Mouse (Mus musculus): Measurements from ENCODE around the gene Zcchc7. TPM values are rescaled to one million over a fixed set of nuclear protein-coding genes. Genes with fewer than 3 reads are reported as not detected.

The Zcchc7 gene
- polyA plus RNA-seq, 1 experiment from 2014 or later: 44.4 TPM

DNA sequence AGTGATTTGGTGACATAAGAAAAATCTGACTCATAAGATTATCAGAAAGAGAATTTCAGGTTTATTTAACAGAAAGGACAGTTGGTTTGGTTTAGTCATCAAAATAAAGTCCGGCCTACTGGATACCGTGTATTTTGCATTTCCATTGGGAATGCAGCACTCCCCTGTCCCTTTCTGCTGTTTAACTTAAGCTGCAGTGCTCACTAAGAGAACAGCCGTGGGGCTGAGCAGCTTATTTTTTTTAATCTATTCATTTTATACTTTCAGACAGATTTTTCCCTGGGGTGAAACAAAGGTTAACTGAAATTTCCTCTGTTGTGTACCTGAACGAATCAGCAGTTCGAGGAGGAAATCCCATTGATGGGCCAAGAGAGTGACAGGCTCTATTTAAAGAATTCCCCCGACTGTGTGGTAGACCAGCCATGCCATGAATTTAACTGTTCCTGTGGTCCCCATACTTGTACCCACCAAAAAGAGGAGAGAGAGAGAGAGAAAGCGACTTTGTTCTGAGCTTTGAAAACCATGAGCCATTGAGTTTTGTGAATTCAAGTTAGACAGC lies 124.5 kb downstream of the Zcchc7 start:
- Histone ChIP-seq H3K27me3 (replicated peaks; ENCODE audit: control insufficient read depth, insufficient read depth, low read length) (no peaks in the 10 kb centered on the region), H3K4me3 (replicated peaks; ENCODE audit: low read length) (no peak overlapping the region), H3K4me2 (ENCODE audit: low read length) (no peak overlapping the region), H3K36me3 (ENCODE audit: control insufficient read depth, insufficient read depth) (no peaks in the 10 kb centered on the region), H3K4me1 (replicated peaks; ENCODE audit: control insufficient read depth, insufficient read depth, low read length) (no peaks in the 10 kb centered on the region; the same call in 1 of the 2 replicates), H3K9ac (replicated peaks; ENCODE audit: low read depth, low read length) (no peak overlapping the region), H3K27ac (ENCODE audit: low read length) (peak overlapping the region; percentile 13; the same call in 1 of the 2 replicates), H3K9me3 (ENCODE audit: control insufficient read depth, low read length) (no peaks in the 10 kb centered on the region)
- WGBS: 9% methylated on average over 7 of the region's 7 CpGs
- no peak for ATAC-seq

DNA sequence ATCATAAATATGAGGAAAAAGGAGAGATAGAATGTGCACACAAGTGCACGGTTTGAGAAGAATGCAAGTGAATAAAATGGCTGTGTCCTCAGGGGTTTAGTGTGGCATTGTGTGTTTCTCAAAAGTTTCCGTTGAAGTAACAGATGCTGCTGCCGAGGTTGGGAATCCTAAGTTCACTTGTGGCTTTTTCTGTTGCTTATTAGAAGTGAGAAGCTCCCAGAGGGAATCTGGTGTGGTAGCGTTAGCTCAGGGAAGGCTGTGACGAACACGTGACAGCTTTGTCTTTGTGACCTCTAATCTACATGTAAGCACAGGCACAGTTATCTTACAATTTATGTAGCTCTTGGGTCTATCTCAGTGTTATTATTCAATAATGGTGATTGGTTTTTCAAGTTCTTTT lies 130.5 kb downstream of the Zcchc7 start:
- 71% methylated on average over 6 of the region's 6 CpGs for whole genome bisulfite sequencing
- no peak overlapping the region for H3K4me2 ChIP-seq (ENCODE audit: low read length)
- H3K4me1 ChIP-seq (replicated peaks; ENCODE audit: control insufficient read depth, insufficient read depth, low read length): no peaks in the 10 kb centered on the region
- H3K27me3 ChIP-seq (replicated peaks; ENCODE audit: control insufficient read depth, insufficient read depth, low read length): no peaks in the 10 kb centered on the region
- no peaks in the 10 kb centered on the region for H3K9me3 ChIP-seq (ENCODE audit: control insufficient read depth, low read length)
- H3K36me3 ChIP-seq (ENCODE audit: control insufficient read depth, insufficient read depth): no peaks in the 10 kb centered on the region
- no peak overlapping the region for H3K4me3 ChIP-seq (replicated peaks; ENCODE audit: low read length)
- no peak for ATAC-seq
- H3K9ac ChIP-seq (replicated peaks; ENCODE audit: low read depth, low read length): no peak overlapping the region
- no peak overlapping the region for H3K27ac ChIP-seq (ENCODE audit: low read length)

DNA sequence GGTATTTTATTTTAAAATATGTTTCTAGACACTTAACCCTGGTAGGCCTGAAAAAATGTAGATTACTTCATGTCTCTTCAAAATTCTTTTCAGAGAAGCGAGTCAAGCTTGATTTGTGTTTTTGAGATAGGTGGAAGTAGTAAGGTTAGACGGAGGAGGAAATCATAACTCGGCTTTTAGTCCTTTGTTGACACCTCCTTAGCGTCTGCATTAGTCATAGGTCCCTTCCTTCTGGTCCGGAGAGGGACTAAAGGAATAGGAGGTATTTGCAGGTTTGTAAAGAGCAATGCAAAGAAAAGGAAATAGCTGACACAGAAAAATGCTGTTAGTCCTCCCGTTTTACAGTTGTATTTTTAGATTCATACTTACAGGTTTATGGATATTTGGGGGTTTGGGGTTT lies 135.7 kb downstream of the Zcchc7 start:
- H3K9me3 ChIP-seq (ENCODE audit: control insufficient read depth, low read length): no peaks in the 10 kb centered on the region
- no peaks in the 10 kb centered on the region for H3K27me3 ChIP-seq (replicated peaks; ENCODE audit: control insufficient read depth, insufficient read depth, low read length)
- H3K4me3 ChIP-seq (replicated peaks; ENCODE audit: low read length): no peak overlapping the region
- no peak overlapping the region for H3K27ac ChIP-seq (ENCODE audit: low read length)
- no peak overlapping the region for H3K4me2 ChIP-seq (ENCODE audit: low read length)
- H3K4me1 ChIP-seq (replicated peaks; ENCODE audit: control insufficient read depth, insufficient read depth, low read length): no peaks in the 10 kb centered on the region
- no peak overlapping the region for H3K9ac ChIP-seq (replicated peaks; ENCODE audit: low read depth, low read length)
- ATAC-seq: no peak
- WGBS: 88% methylated on average over 6 of the region's 6 CpGs
- no peaks in the 10 kb centered on the region for H3K36me3 ChIP-seq (ENCODE audit: control insufficient read depth, insufficient read depth)

DNA sequence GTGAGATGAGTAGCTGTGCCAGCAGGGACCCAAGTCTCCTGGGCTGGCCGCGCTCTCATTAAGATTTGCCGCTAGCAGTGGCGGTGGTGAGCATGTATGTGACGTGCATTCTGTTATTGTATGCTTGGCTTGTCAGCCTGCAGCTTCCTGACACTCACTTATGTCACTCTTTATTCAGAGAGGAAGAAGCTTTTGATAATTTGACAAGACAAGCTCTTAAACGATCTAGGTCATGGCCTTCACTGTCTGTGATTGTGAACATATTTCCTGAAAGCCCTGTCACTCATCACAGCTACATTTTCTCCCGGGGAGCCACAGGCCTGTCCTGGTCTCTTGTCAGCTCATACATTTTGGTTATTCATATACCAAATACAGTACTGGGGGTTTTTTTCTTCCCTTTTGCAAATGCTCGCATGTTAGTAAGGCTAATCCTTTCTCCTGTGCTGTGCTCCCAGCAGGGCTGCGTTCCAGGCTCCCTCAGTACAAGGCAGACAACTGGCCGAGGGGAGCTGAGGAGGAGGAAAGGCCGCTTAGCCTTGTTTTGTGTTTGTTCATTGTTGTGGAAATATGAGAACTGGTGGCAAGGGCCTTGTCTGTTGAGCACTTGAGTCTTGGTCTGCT lies 150.1 kb downstream of the Zcchc7 start:
- H3K27me3 ChIP-seq (replicated peaks; ENCODE audit: control insufficient read depth, insufficient read depth, low read length): no peaks in the 10 kb centered on the region
- 2% methylated on average over 11 of the region's 11 CpGs for WGBS
- peak overlapping the region; percentile 76 for H3K27ac ChIP-seq (ENCODE audit: low read length)
- no peak overlapping the region for H3K4me3 ChIP-seq (replicated peaks; ENCODE audit: low read length)
- H3K36me3 ChIP-seq (ENCODE audit: control insufficient read depth, insufficient read depth): no peaks in the 10 kb centered on the region
- ATAC-seq: peak; percentile 92
- H3K9me3 ChIP-seq (ENCODE audit: control insufficient read depth, low read length): no peaks in the 10 kb centered on the region
- H3K9ac ChIP-seq (replicated peaks; ENCODE audit: low read depth, low read length): 0 out of 2 replicates have a peak overlapping the region, but pooled peaks have one; percentile 7
- peak overlapping the region; percentile 32 for H3K4me2 ChIP-seq (ENCODE audit: low read length)
- peaks cover 12% of the 10 kb centered on the region for H3K4me1 ChIP-seq (replicated peaks; ENCODE audit: control insufficient read depth, insufficient read depth, low read length)

DNA sequence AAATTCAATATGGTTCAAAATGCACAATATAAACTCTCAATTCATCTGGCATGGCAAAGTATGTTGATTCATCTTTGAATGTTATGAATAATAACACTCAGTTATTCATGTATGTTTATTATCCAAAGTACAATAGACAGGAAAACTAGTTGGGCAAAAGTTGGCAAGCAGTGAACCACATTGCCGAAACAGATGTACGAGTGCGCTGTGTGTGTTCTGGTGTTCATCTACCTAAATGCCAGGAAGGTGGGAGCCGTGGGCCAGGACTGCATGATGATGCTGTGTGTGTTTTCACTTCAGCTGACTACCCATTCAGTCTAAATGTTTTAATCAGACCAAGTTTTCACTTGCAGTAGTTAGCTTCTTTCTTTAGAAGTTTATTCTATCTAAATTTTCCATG lies 150.7 kb downstream of the Zcchc7 start:
- Histone ChIP-seq H3K9me3 (ENCODE audit: control insufficient read depth, low read length) (no peaks in the 10 kb centered on the region), H3K9ac (replicated peaks; ENCODE audit: low read depth, low read length) (no peak overlapping the region), H3K27me3 (replicated peaks; ENCODE audit: control insufficient read depth, insufficient read depth, low read length) (no peaks in the 10 kb centered on the region), H3K4me1 (replicated peaks; ENCODE audit: control insufficient read depth, insufficient read depth, low read length) (peaks cover 12% of the 10 kb centered on the region), H3K4me2 (ENCODE audit: low read length) (no peak overlapping the region), H3K4me3 (replicated peaks; ENCODE audit: low read length) (no peak overlapping the region), H3K36me3 (ENCODE audit: control insufficient read depth, insufficient read depth) (no peaks in the 10 kb centered on the region), H3K27ac (ENCODE audit: low read length) (no peak overlapping the region)
- ATAC-seq: no peak
- WGBS: 16% methylated on average over 4 of the region's 4 CpGs

DNA sequence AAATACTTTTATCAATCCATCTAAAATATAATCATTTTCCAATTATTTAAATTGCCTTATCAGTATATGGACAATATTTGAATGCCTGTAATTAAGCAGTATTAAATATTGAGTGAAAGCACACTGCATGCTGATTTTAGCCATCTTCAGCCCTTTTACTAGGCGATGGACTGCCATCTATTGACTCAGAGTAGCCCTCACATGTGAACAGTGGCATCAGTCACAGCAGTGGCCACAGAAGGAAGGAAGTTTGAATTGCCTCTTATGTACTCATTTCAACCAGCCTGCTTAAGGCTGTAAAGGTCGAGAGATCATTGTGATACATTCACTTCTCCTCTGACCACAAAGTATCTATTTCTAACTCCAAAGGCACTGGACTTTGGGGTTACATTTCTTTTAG lies 154.4 kb downstream of the Zcchc7 start:
- Histone ChIP-seq H3K4me2 (ENCODE audit: low read length) (no peak overlapping the region), H3K27me3 (replicated peaks; ENCODE audit: control insufficient read depth, insufficient read depth, low read length) (no peaks in the 10 kb centered on the region)
- 45% methylated on average over 2 of the region's 2 CpGs for WGBS

DNA sequence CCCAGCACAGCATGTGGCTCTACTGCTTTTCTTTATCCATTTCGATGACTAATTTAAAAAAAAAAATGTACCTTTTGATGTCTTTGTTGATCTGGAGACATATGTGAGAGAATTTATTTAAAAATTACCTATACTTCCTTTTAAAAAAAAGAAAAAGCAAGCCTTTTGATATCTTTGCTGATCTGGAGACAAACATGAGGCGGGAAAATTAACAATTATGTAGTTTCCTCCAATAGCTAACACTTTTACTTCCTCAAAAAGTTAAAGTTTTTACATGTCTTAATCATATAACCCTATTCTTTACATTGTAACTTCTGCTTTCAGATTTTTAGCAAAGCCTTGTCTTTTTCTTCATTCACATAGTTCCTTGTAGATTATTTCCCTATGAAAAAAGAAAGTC lies 155.2 kb downstream of the Zcchc7 start:
- no peaks in the 10 kb centered on the region for H3K27me3 ChIP-seq (replicated peaks; ENCODE audit: control insufficient read depth, insufficient read depth, low read length)
- H3K27ac ChIP-seq (ENCODE audit: low read length): no peak overlapping the region
- H3K9me3 ChIP-seq (ENCODE audit: control insufficient read depth, low read length): no peaks in the 10 kb centered on the region
- H3K4me3 ChIP-seq (replicated peaks; ENCODE audit: low read length): no peak overlapping the region
- ATAC-seq: no peak
- H3K9ac ChIP-seq (replicated peaks; ENCODE audit: low read depth, low read length): no peak overlapping the region
- 61% methylated on average over 2 of the region's 2 CpGs for WGBS
- no peaks in the 10 kb centered on the region for H3K36me3 ChIP-seq (ENCODE audit: control insufficient read depth, insufficient read depth)
- H3K4me2 ChIP-seq (ENCODE audit: low read length): no peak overlapping the region
- H3K4me1 ChIP-seq (replicated peaks; ENCODE audit: control insufficient read depth, insufficient read depth, low read length): peaks cover 5% of the 10 kb centered on the region

More for the DNA sequence above, 154.4 kb downstream of the Zcchc7 start:
- Histone ChIP-seq H3K36me3 (ENCODE audit: control insufficient read depth, insufficient read depth) (no peaks in the 10 kb centered on the region), H3K27ac (ENCODE audit: low read length) (no peak overlapping the region), H3K4me1 (replicated peaks; ENCODE audit: control insufficient read depth, insufficient read depth, low read length) (peaks cover 11% of the 10 kb centered on the region), H3K4me3 (replicated peaks; ENCODE audit: low read length) (no peak overlapping the region), H3K9me3 (ENCODE audit: control insufficient read depth, low read length) (no peaks in the 10 kb centered on the region), H3K9ac (replicated peaks; ENCODE audit: low read depth, low read length) (no peak overlapping the region)
- ATAC-seq: no peak

DNA sequence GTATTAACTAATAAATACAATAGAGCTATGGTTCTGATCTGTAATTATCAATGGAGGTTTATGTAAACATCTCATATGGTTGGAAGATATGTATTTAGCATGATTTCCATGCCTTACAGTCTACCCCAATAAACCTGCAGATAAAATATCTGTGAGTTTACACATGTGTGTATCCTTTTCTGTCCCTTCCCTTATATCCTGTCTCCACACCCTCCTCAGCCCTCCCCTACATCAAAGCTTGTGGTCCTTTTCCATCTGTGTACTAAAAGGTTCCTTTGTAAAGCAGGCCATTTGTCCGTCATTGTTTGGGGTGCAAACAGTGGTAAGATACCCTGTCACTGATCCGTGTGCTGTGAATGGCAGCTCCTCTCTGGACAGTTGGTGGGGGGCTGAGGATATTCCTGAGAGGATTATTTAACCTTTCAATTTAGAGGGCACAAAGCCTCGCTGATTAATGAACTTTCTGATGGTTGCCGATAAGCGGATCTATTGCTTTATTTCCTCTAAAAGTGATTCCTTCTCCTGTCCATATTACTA lies 161.7 kb downstream of the Zcchc7 start:
- H3K4me3 ChIP-seq (replicated peaks; ENCODE audit: low read length): no peak overlapping the region
- 24% methylated on average over 5 of the region's 5 CpGs for WGBS
- H3K4me1 ChIP-seq (replicated peaks; ENCODE audit: control insufficient read depth, insufficient read depth, low read length): peaks cover 8% of the 10 kb centered on the region
- H3K36me3 ChIP-seq (ENCODE audit: control insufficient read depth, insufficient read depth): no peaks in the 10 kb centered on the region
- no peaks in the 10 kb centered on the region for H3K27me3 ChIP-seq (replicated peaks; ENCODE audit: control insufficient read depth, insufficient read depth, low read length)
- 0 out of 2 replicates have a peak overlapping the region, but pooled peaks have one; percentile 1 for H3K27ac ChIP-seq (ENCODE audit: low read length)
- no peak overlapping the region for H3K9ac ChIP-seq (replicated peaks; ENCODE audit: low read depth, low read length)
- no peak for ATAC-seq
- H3K4me2 ChIP-seq (ENCODE audit: low read length): no peak overlapping the region
- H3K9me3 ChIP-seq (ENCODE audit: control insufficient read depth, low read length): no peaks in the 10 kb centered on the region

DNA sequence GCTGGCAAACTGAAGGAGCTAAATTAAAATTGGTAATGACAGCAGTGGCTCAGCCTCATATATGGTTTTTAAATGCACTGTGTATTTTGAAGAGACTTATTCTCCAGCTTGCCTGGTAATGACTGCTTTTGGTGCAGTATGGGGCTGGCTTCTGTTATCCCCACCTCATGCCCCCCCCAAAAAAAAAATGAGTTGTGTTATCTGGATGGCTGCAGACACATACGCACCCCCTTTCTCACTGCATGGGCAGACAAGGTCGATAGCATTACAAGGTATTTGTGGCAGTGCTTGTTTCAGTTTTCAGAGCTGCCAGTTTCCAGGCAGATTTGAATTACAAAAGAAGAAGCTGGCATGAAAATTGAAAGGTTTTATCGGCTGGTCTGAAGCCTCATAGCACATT lies 162.2 kb downstream of the Zcchc7 start:
- H3K9ac ChIP-seq (replicated peaks; ENCODE audit: low read depth, low read length): no peak overlapping the region

More for the DNA sequence above, 162.2 kb downstream of the Zcchc7 start:
- no peaks in the 10 kb centered on the region for H3K36me3 ChIP-seq (ENCODE audit: control insufficient read depth, insufficient read depth)
- no peaks in the 10 kb centered on the region for H3K27me3 ChIP-seq (replicated peaks; ENCODE audit: control insufficient read depth, insufficient read depth, low read length)
- no peaks in the 10 kb centered on the region for H3K9me3 ChIP-seq (ENCODE audit: control insufficient read depth, low read length)
- H3K4me3 ChIP-seq (replicated peaks; ENCODE audit: low read length): no peak overlapping the region
- 10% methylated on average over 3 of the region's 3 CpGs for WGBS
- ATAC-seq: peak; percentile 66
- peak overlapping the region; percentile 19; the same call in 1 of the 2 replicates for H3K4me2 ChIP-seq (ENCODE audit: low read length)
- peak overlapping the region; percentile 69 for H3K27ac ChIP-seq (ENCODE audit: low read length)
- peaks cover 8% of the 10 kb centered on the region for H3K4me1 ChIP-seq (replicated peaks; ENCODE audit: control insufficient read depth, insufficient read depth, low read length)

All from forebrain, embryonic 16.5 days (tissue).